Mouse (Mus musculus) liver, postnatal 0 days (tissue): ENCODE results near the gene Uox.

ENCODE experiments used
- CTCF ChIP-seq: sonication (generic); IDR thresholded peaks from 2 replicates; pipeline ENCODE4 v1.5.1; 2016; ENCODE audit warnings: antibody characterized with exemption, low read depth
- EP300 ChIP-seq: IDR thresholded peaks from 2 replicates; pipeline ENCODE4 v1.6.1; 2016; ENCODE audit warnings: antibody characterized with exemption, low read depth, mild to moderate bottlenecking

DNA sequence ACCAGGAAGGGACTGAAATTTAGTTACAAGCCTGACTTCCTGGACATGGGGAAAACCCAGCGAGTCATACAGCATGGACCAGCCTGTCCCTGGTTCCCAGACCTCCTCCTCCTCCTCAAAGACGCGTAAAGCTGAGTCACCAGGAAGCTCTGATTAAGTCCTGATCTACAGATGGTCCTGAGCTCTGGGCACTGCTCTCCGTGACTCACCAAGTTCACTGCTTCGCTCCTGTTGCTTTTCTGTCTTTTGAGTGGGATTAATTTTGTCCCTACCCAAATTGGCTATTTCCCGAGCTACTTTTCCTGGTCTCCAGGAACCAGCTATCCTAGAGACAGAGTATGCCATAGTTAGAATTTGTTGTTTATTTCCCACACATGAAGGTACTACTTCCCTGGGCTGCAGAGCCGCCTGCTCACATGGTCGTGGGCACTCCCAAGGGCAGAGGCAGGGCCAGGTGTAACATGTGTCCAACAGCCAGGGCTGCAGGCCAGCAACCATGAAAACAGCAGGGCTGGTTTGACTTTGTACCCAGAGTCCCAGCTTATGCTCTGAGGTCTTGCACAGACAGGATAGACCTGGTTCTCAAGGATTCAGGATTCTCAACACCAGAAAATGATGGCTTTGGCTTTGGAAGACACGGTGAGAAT is 2.2 kb upstream of the Uox start:
- TF ChIP-seq CTCF: no peak
- TF ChIP-seq EP300: no peak
